Mouse (Mus musculus) T-helper 2 cell (primary cell): ENCODE measurements around the gene Ccl1.

Experiments
- in situ Hi-C: fragments of 300-600 bp; cut with MboI, MseI; formaldehyde crosslinking; loops from one replicate; pipeline ENCODE4 v1.15.1; 2025; ENCODE audit warnings: high pct_unique_total_duplicates

The Ccl1 gene

DNA sequence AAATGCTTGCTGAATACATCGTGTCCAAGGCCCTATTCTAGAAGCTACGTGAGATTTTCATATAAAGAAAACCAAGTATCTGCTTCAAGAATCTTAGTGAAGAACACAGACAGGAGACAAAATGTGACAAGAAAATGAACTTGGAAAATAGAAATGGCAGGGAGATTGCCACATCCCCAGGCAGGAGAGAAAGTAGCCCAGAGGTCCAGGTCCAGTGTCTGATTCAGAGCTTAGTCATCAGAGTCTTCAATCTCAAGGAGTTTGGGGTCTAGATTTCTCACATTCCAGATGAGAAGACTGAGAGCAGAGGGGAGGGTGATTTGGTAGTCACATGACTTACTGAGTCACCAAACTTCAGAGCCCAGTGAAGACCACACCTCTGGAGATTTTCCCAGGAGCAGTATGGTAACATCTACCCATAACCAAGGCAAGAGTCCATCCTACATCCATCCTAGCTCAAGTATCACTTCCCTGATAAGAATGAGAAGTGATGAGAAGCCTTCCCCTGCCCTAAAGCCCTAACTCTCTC lies 98.5 kb downstream of the Ccl1 start:
- in situ Hi-C loops, result no loop called here

GRCm38 (mm10) chr11:82205221-82205620 lies 100.3 kb downstream of the Ccl1 start:
- in situ Hi-C loops, result no loop called here

GRCm38 (mm10) chr11:82203706-82204105 lies 101.8 kb downstream of the Ccl1 start:
- in situ Hi-C loops, result no loop called here

DNA sequence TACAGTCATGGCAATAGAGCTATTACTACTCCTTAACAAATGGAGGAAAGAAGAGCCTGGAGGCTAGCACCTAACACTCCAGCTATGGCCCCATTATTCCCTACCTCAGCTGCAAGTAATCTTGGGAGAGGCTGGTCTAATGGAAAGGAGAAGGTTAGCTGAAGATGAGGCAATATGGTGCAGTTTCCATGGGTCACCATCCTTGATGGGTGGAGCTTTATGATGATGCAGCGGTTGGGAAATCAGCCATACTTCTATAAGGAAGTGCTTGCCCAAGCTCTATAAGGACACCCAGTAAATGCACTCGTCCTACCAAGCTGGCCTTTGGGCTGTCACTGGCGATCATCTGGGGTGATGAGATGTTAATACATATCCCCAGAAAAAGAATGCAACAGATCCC lies 107.7 kb downstream of the Ccl1 start:
- in situ Hi-C loops, result loop anchor here (10.0 kb wide), 1 partner anchor 1077 kb away; no protein-coding TSS in a partner anchor

DNA sequence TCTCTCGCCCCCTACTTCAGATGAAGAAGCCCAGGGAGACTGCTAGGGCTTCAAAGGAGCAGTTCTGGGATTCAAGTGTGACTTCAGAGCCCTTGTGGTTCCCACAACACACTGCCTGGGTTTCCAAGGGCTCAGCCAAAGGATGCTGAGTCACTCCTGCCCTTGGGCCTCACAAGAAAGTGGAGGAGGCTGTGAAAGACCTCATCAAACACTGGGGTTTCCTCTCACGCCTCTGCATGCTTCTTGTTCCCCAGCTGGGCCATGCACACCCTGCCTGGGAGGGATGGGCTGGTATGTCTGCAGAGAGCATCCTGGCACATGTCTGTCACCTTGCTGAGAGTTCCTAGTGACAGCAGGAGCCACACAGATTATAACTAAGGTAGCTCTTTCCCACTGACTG lies 110.5 kb downstream of the Ccl1 start:
- in situ Hi-C loops, result loop anchor here (10.0 kb wide), 1 partner anchor 1080 kb away; no protein-coding TSS in a partner anchor

DNA sequence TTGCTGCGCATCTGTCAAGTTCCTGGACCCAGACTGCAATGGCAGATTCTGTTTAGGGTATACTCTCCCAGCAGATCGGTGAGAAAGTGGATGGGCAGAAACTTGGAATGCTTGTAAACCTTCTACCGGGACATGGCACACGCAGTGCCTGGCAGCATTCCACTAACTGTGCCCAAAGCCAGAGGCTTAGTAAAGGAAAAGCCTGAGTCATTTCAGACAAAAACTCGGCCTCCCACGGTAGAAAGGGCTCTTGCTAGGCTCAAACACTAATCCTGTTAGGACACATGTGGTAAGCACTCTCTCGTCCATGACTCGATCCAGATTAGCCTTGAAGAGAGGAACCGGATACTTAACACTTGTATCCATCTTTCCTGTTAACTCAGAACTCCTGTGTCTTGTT lies 111.7 kb downstream of the Ccl1 start:
- in situ Hi-C loops, result loop anchor here (10.0 kb wide), 1 partner anchor 1081 kb away; no protein-coding TSS in a partner anchor

GRCm38 (mm10) chr11:82189782-82190563 lies 115.5 kb downstream of the Ccl1 start:
- in situ Hi-C loops, result loop anchor here (10.0 kb wide), 1 partner anchor 1085 kb away; no protein-coding TSS in a partner anchor

GRCm38 (mm10) chr11:82185684-82186083 lies 119.8 kb downstream of the Ccl1 start:
- in situ Hi-C loops, result no loop called here

DNA sequence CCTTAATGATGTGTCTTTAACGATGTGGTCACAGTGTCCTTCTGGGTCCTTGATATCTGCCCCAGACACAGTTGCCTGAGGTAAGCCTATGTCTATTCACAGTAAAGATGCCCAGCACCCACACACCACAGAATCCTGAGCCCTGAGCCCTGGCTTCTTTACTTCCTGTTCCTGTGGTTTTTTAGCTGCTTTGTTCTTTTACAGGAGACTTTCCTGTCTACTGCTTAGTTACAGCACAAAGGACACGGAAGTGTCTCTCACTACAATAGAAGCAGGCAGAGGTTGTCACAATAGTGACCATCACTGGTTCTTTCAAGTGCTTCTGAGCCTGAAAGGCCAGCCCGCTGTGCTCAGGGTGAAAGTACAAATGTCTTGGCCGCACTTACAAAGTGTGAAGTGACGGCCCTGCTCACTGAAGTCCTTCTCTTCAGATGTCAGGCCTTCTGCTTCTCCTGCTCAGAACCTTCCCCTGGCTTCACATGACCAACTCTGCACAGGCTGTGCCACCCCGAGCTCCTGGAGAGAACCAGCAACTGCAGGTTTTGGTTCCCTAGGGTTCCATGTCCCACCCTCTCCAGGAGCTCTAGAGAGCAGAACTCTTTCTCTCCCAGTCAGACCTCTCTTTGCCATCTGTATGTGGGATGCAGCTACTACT lies 122.1 kb downstream of the Ccl1 start:
- in situ Hi-C loops, result no loop called here

DNA sequence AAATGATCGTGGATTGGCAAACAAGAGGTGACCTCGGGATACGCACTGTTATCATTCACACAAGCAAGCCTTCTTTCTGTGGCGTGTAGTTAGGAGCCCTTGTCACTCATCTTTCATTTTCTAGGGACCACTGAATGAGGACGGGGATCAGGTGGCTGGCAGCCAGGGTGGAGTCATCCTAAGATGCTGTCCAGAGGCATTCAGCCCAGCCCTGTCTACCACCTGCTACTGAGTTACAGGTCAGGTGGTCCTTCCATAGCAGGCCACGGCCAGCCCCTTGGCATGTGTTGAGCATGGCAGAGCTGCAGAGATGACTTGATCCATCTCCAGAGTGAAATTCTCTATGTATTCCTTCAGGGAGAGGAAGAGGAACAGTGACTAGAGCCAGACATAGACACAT lies 123.1 kb downstream of the Ccl1 start:
- in situ Hi-C loops, result no loop called here

DNA sequence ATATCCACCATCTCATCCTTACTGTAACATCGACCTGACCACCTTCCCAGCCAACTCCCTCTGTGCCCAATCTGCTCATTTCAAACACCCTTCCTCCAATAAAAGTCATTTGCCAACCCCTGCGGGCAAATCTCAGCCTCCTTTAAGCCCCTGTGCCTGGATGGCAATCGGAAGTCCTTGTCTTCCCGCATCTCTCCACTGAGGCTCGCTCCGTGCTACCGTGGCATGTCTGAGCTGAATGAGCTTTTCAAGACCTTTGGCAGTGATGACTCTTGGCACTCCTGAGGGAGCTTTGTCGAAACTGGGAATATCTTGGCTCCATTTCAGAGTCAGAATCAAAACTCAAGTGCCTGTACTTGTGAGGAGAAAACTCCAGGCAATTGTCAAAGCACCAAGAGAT lies 124.2 kb downstream of the Ccl1 start:
- in situ Hi-C loops, result no loop called here

DNA sequence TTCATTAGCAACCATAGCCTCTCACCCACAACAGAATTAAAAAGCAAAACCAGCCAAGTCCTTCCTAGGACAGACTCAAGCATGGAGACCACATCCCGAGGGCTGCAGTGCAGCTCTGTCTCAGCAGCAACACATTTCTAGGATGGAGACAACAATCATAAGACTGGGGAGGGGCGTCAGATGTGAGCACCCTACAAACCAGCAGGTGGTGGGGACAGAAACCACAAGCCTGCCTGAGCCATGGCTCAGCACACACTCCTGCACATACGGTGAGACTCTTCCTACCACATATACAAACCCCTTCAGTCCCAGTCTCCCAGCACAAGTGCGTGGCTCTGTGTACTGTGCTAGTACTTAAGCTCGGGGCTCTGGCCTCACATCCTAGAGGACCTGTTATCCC lies 127.3 kb downstream of the Ccl1 start:
- in situ Hi-C loops, result loop anchor here (5.0 kb wide), 2 partner anchors 126 to 181 kb away; no protein-coding TSS in a partner anchor

GRCm38 (mm10) chr11:82177711-82178110 lies 127.8 kb downstream of the Ccl1 start:
- in situ Hi-C loops, result loop anchor here (5.0 kb wide), 2 partner anchors 125 to 180 kb away; no protein-coding TSS in a partner anchor

GRCm38 (mm10) chr11:82174794-82175193 lies 130.7 kb downstream of the Ccl1 start:
- in situ Hi-C loops, result loop anchor here (5.0 kb wide), 2 partner anchors 122 to 177 kb away; no protein-coding TSS in a partner anchor

DNA sequence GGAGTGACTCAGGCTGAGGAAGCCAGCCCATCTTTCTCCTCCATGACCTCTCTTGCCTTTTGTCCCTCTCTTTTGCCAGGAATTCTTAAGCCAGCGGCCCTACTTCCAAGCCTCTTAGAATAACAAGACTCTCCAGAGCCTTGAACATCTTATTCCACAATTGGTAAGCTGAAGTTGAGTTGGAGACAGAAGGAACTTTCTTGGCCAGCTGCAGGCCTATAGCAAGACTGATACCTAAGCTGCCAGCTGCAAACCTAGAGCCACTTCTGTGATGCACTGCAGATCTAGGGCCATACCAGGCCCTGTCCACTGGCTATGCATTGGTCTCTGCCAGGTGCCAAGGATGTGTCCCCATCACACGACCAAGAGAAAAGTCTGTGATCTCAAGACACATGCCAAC lies 132.0 kb downstream of the Ccl1 start:
- in situ Hi-C loops, result no loop called here

DNA sequence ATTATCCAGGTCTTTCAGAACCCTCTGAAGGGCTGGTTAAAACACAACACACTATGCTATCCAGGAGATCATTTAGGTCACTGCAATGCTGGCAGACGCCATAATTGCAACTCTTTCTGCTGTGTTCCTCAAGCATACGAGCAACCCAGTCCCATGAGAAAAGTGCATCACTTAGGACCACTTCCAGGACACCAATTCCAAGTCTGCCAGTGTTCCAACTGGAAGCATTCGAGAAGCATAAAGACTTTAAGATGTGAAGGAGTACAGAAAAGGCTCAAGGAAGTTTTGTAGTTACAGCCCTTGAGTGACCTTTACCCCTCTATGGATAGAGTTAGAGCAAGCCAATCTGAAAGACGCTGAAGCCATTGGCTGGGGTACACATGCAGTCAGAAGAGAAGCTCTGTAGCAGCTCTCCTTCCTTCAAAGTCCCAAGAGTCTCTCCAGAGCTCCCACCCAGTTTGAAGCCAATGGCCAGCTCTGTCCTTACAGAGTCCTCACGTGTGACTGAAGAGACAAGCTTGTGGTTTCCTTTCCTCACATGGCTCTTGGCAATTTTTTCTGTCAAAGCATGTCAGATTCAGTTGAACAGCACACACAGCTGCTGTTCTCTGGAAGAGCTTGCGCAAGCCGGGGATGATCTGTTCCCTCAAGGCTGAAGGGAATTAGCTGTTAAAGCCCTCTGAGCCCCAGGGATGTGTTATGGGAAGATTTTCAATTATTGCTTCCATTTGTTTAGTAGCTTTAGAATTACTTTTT lies 134.0 kb downstream of the Ccl1 start:
- in situ Hi-C loops, result no loop called here

DNA sequence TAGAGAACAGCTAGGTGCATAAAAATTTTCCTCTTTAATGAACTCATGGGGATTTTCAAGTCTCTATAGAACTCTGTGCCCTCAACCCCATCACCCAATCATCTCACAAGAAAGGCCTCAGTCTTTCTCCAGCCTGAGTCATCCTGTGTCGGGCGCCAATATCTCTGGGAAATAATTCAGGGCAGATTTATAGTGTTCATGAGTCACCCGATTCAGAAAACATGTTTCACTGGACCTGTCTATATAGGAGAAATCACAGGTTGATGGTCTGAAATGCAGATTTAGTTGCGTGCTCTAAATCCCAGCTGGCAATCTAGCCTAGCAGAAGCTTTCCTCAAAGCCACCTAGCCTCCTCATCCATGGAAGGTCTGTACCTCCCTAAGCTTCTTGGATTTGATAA lies 136.0 kb downstream of the Ccl1 start:
- in situ Hi-C loops, result no loop called here

- in situ Hi-C loops, result no loop called here
Measured at GRCm38 (mm10) chr11:82168308-82168707, 137.2 kb downstream of the Ccl1 start.

DNA sequence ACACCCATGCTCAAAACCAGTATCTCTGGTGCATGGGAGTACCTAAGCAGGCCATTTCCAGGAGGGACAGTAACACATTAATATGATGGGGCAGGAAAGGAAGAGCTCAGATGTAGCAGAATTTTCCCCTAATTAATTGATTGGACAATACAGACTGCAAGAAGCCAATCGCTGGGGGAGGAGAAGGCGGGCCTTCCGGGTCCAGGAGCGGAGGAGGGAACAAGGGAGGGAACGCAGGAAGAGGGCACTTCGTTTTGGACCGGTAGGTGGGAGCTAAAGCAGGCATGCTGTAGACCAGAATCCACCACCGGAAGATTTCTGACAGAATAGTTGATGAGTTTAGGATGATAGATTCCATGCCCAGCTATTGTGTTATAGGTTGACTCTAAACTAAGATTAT lies 142.2 kb downstream of the Ccl1 start:
- in situ Hi-C loops, result no loop called here

DNA sequence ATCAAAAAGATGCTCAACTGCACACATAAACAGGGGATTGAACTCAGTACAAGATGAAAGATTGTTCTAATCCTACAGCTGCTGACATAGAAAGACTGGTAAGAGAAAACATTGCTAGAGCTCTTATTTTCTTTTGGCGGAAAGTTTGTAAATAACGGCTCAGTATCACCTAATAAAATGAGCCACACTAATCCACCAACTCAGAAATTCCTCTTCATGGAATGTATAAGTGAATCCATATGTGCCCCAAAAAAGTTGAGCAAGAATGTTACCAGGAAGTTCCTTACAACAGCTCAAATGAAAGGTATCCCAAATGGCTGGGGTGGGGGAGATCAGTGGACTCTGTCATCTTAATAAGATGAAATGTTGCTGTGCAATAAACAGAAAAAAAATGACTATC lies 146.4 kb downstream of the Ccl1 start:
- in situ Hi-C loops, result no loop called here

- in situ Hi-C loops, result no loop called here
Measured at GRCm38 (mm10) chr11:82139492-82140094, 165.9 kb downstream of the Ccl1 start.
